Mouse (Mus musculus): ENCODE results near the gene Pvr.

Pvr gene

GRCm38 (mm10) chr7:19920506-19921261 is at the start of gene Pvr:
Pvr (minus strand) TSS chr7:19921160.
- peak; percentile 73 for DNase-seq (ENCODE audit: low read depth, low spot score)

GRCm38 (mm10) chr7:19970196-19970595 is 49.2 kb upstream of the Pvr start:
- no peak for DNase-seq (ENCODE audit: low read depth, low spot score)

GRCm38 (mm10) chr7:19969541-19970090 is 48.7 kb upstream of the Pvr start:
- no peak for DNase-seq (ENCODE audit: low read depth, low spot score)

- no peak for DNase-seq (ENCODE audit: low read depth, low spot score)
Measured at GRCm38 (mm10) chr7:19969106-19969505, 48.1 kb upstream of the Pvr start.

GRCm38 (mm10) chr7:19964985-19965579 is 44.1 kb upstream of the Pvr start, which contains the start of gene Ceacam20:
Ceacam20 (plus strand) TSS chr7:19965412.
- no peak for DNase-seq (ENCODE audit: low read depth, low spot score)

- DNase-seq (ENCODE audit: low read depth, low spot score), result no peak
Measured at GRCm38 (mm10) chr7:19962423-19962822, 41.5 kb upstream of the Pvr start.

GRCm38 (mm10) chr7:19956341-19956781 is 35.4 kb upstream of the Pvr start:
- DNase-seq (ENCODE audit: low read depth, low spot score), result peak; percentile 90

GRCm38 (mm10) chr7:19955861-19956260 is 34.9 kb upstream of the Pvr start:
- DNase-seq (ENCODE audit: low read depth, low spot score), result no peak

- no peak for DNase-seq (ENCODE audit: low read depth, low spot score)
Measured at GRCm38 (mm10) chr7:19953054-19953453, 32.1 kb upstream of the Pvr start.

GRCm38 (mm10) chr7:19952320-19952986 is 31.5 kb upstream of the Pvr start:
- DNase-seq (ENCODE audit: low read depth, low spot score), result no peak

GRCm38 (mm10) chr7:19950589-19950988 is 29.6 kb upstream of the Pvr start, which contains the start of gene Igsf23:
Igsf23 (minus strand) TSS chr7:19950756.
- no peak for DNase-seq (ENCODE audit: low read depth, low spot score)

- DNase-seq (ENCODE audit: low read depth, low spot score), result no peak
Measured at GRCm38 (mm10) chr7:19949996-19950395, 29.0 kb upstream of the Pvr start.

- DNase-seq (ENCODE audit: low read depth, low spot score), result no peak
Measured at GRCm38 (mm10) chr7:19948956-19949355, 28.0 kb upstream of the Pvr start.

- no peak for DNase-seq (ENCODE audit: low read depth, low spot score)
Measured at GRCm38 (mm10) chr7:19945821-19946515, 25.0 kb upstream of the Pvr start.

GRCm38 (mm10) chr7:19945201-19945600 is 24.2 kb upstream of the Pvr start:
- no peak for DNase-seq (ENCODE audit: low read depth, low spot score)

- no peak for DNase-seq (ENCODE audit: low read depth, low spot score)
Measured at GRCm38 (mm10) chr7:19944709-19945108, 23.7 kb upstream of the Pvr start.

- no peak for DNase-seq (ENCODE audit: low read depth, low spot score)
Measured at GRCm38 (mm10) chr7:19940256-19940655, 19.3 kb upstream of the Pvr start.

GRCm38 (mm10) chr7:19939555-19940235 is 18.7 kb upstream of the Pvr start:
- DNase-seq (ENCODE audit: low read depth, low spot score), result no peak

GRCm38 (mm10) chr7:19937229-19937821 is 16.4 kb upstream of the Pvr start:
- no peak for DNase-seq (ENCODE audit: low read depth, low spot score)

GRCm38 (mm10) chr7:19935961-19936360 is 15.0 kb upstream of the Pvr start:
- DNase-seq (ENCODE audit: low read depth, low spot score), result no peak
